Mouse (Mus musculus): Measurements from ENCODE around the gene Tagap. TPM values are rescaled to one million over a fixed set of nuclear protein-coding genes. Genes with fewer than 3 reads are reported as not detected.

Tagap gene
- polyA plus RNA-seq, 1 experiment, result 1.0 TPM

DNA sequence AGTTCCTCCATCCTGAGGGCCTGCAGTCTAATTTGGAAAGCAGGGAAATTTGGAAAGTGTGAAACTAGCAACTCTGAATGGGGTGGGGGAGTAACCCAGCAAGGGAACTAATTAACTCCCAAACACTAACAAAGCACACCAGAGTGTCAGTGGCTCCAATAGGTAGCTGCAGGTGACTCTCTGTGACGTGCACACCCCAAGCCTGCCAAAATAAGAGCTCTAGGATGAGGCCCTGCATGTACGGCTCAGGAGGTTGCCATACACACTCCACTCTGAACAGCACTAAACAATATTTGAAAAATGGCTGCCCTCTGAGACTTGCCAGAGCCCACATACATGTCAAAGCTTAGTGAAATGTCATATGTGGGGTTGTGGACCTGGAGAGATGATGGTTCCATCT lies 7.4 kb upstream of the Tagap start:
- Histone ChIP-seq H3K79me2 (ENCODE audit: control insufficient read depth, insufficient read depth) (no peaks in the 10 kb centered on the region), H3K27me3 (ENCODE audit: control insufficient read depth, insufficient read depth, insufficient read length) (peaks cover 6% of the 10 kb centered on the region), H3K36me3 (ENCODE audit: control insufficient read depth, insufficient read depth) (no peaks in the 10 kb centered on the region), H3K4me2 (ENCODE audit: low read depth) (no peak overlapping the region), H3ac (ENCODE audit: control insufficient read depth, insufficient read length) (no peak overlapping the region), H3K4me3 (no peak overlapping the region)
- TF ChIP-seq TCF12 (IDR thresholded peaks at IDR 0.05; ENCODE audit: insufficient read depth, poor library complexity, severe bottlenecking) (no peak), CEBPB (IDR thresholded peaks at IDR 0.05; ENCODE audit: insufficient read depth, poor library complexity, severe bottlenecking) (no peak), E2F4 (IDR thresholded peaks at IDR 0.05; ENCODE audit: insufficient read depth) (no peak), POLR2AphosphoS2 (IDR thresholded peaks at IDR 0.05; ENCODE audit: insufficient read length, low read depth) (no peak), POLR2A (IDR thresholded peaks at IDR 0.05; ENCODE audit: insufficient read length, low read depth) (no peak), TCF3 (IDR thresholded peaks at IDR 0.05; ENCODE audit: insufficient read length, low read depth) (no peak), MYOG (IDR thresholded peaks at IDR 0.05; ENCODE audit: control insufficient read depth in 1 of 3, insufficient read depth in 1 of 3, insufficient read length in 2 of 3, low read depth in 2 of 3) (no peak), SRF (IDR thresholded peaks at IDR 0.05; ENCODE audit: control insufficient read depth, insufficient read length, low read depth) (no peak), MYOD1 (IDR thresholded peaks at IDR 0.05; ENCODE audit: control insufficient read depth in 1 of 3, insufficient read length in 2 of 3, low read depth in 2 of 3) (no peak), MAX (IDR thresholded peaks at IDR 0.05; ENCODE audit: low read depth) (no peak)

DNA sequence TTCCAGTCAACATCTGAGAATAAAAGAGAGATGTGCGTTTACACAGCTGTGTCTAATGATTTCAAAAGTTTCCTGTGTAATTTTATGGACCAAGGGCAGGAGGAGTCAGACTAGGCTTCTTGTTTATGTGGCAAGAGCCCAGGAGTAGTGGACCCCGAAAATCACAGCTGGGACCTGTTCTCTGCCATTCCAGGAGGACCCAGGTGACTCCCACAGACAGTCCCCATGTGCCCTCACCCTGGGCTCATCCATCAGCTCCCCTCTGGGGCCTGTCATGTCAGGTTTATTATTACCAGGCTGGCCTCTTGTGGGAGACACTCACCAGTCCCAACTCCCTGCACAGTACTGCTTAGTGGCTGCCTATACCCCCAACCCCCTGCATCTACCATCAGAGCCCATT lies 6.6 kb upstream of the Tagap start:
- Histone ChIP-seq H3K4me3 (no peak overlapping the region), H3K79me2 (ENCODE audit: control insufficient read depth, insufficient read depth) (no peaks in the 10 kb centered on the region), H3ac (ENCODE audit: control insufficient read depth, insufficient read length) (no peak overlapping the region), H3K27me3 (ENCODE audit: control insufficient read depth, insufficient read depth, insufficient read length) (peaks cover 6% of the 10 kb centered on the region), H3K36me3 (ENCODE audit: control insufficient read depth, insufficient read depth) (no peaks in the 10 kb centered on the region), H3K4me2 (ENCODE audit: low read depth) (no peak overlapping the region)
- no peak for TF ChIP-seq TCF3 (IDR thresholded peaks at IDR 0.05; ENCODE audit: insufficient read length, low read depth)
- TF ChIP-seq TCF12 (IDR thresholded peaks at IDR 0.05; ENCODE audit: insufficient read depth, poor library complexity, severe bottlenecking), result no peak
- TF ChIP-seq USF1 (IDR thresholded peaks at IDR 0.05; ENCODE audit: low read depth), result no peak
- TF ChIP-seq CEBPB (IDR thresholded peaks at IDR 0.05; ENCODE audit: insufficient read depth, poor library complexity, severe bottlenecking), result no peak
- TF ChIP-seq POLR2A (IDR thresholded peaks at IDR 0.05; ENCODE audit: insufficient read length, low read depth), result no peak
- TF ChIP-seq MYOG (IDR thresholded peaks at IDR 0.05; ENCODE audit: control insufficient read depth in 1 of 3, insufficient read depth in 1 of 3, insufficient read length in 2 of 3, low read depth in 2 of 3), result no peak
- TF ChIP-seq SRF (IDR thresholded peaks at IDR 0.05; ENCODE audit: control insufficient read depth, insufficient read length, low read depth), result no peak
- no peak for TF ChIP-seq MYOD1 (IDR thresholded peaks at IDR 0.05; ENCODE audit: control insufficient read depth in 1 of 3, insufficient read length in 2 of 3, low read depth in 2 of 3)
- TF ChIP-seq MAX (IDR thresholded peaks at IDR 0.05; ENCODE audit: low read depth), result no peak
- TF ChIP-seq REST (IDR thresholded peaks at IDR 0.05; ENCODE audit: insufficient read depth, insufficient read length), result no peak
- TF ChIP-seq POLR2AphosphoS2 (IDR thresholded peaks at IDR 0.05; ENCODE audit: insufficient read length, low read depth), result no peak
- TF ChIP-seq E2F4 (IDR thresholded peaks at IDR 0.05; ENCODE audit: insufficient read depth), result no peak

DNA sequence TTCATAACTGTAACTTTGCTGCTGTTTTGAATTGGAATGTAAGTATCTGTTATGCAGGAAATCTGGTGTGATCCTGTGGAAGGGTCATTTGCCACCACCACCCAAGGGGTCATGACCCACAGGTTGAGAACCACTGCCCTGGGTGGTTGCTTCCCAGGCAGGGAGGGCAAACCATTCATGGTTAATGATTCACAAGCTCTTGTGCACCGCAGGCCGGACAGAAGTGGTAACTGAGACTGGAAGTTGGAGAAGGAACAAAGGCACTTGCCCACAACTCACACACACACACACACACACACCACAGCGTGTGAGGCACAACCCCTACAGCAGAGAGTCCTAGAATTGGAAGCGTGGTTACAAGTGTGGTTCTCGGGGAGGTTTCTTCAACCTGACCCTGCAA lies 3.2 kb upstream of the Tagap start:
- TF ChIP-seq TCF12 (IDR thresholded peaks at IDR 0.05; ENCODE audit: insufficient read depth, poor library complexity, severe bottlenecking) (no peak), MYOD1 (IDR thresholded peaks at IDR 0.05; ENCODE audit: control insufficient read depth in 1 of 3, insufficient read length in 2 of 3, low read depth in 2 of 3) (no peak), REST (IDR thresholded peaks at IDR 0.05; ENCODE audit: insufficient read depth, insufficient read length) (no peak), CEBPB (IDR thresholded peaks at IDR 0.05; ENCODE audit: insufficient read depth, poor library complexity, severe bottlenecking) (no peak), SRF (IDR thresholded peaks at IDR 0.05; ENCODE audit: control insufficient read depth, insufficient read length, low read depth) (no peak), POLR2AphosphoS2 (IDR thresholded peaks at IDR 0.05; ENCODE audit: insufficient read length, low read depth) (no peak), POLR2A (IDR thresholded peaks at IDR 0.05; ENCODE audit: insufficient read length, low read depth) (no peak), MAX (IDR thresholded peaks at IDR 0.05; ENCODE audit: low read depth) (no peak), USF1 (IDR thresholded peaks at IDR 0.05; ENCODE audit: low read depth) (no peak), MYOG (IDR thresholded peaks at IDR 0.05; ENCODE audit: control insufficient read depth in 1 of 3, insufficient read depth in 1 of 3, insufficient read length in 2 of 3, low read depth in 2 of 3) (no peak), TCF3 (IDR thresholded peaks at IDR 0.05; ENCODE audit: insufficient read length, low read depth) (no peak), E2F4 (IDR thresholded peaks at IDR 0.05; ENCODE audit: insufficient read depth) (no peak)
- no peak overlapping the region for H3K4me3 ChIP-seq
- H3K36me3 ChIP-seq (ENCODE audit: control insufficient read depth, insufficient read depth), result no peaks in the 10 kb centered on the region
- no peaks in the 10 kb centered on the region for H3K79me2 ChIP-seq (ENCODE audit: control insufficient read depth, insufficient read depth)
- H3K4me2 ChIP-seq (ENCODE audit: low read depth), result no peak overlapping the region
- peaks cover 6% of the 10 kb centered on the region for H3K27me3 ChIP-seq (ENCODE audit: control insufficient read depth, insufficient read depth, insufficient read length)
- no peak overlapping the region for H3ac ChIP-seq (ENCODE audit: control insufficient read depth, insufficient read length)

DNA sequence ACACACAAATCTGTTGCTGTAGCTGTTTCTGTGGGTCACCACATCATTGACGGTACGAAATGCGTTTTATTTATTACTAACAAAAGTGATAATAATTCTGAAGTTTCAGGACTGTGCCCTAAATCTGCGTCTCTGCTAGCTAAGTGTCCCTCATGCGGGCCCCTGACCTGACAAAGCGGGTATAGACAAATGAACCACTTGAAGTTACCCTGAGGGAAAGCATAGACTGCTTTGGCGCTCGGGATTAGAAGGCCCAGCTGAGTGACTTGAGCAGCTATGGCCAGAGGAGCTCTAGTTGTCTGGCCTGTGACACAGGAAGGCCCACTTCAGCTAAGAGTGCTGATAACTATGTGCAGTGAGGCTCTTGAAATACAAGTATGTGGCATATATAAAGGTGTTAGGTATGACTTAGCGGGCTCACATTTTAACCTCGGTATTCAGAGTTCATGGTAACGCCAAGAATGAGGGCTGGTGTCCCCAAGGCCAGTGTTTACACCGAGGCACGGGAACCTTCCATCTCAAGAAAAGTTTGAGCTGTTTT lies 1.5 kb upstream of the Tagap start:
- H3K79me2 ChIP-seq (ENCODE audit: control insufficient read depth, insufficient read depth), result no peaks in the 10 kb centered on the region

More for the DNA sequence above, 1.5 kb upstream of the Tagap start:
- H3K27me3 ChIP-seq (ENCODE audit: control insufficient read depth, insufficient read depth, insufficient read length), result no peaks in the 10 kb centered on the region
- H3K36me3 ChIP-seq (ENCODE audit: control insufficient read depth, insufficient read depth), result no peaks in the 10 kb centered on the region
- no peak overlapping the region for H3K4me3 ChIP-seq
- TF ChIP-seq REST (IDR thresholded peaks at IDR 0.05; ENCODE audit: insufficient read depth, insufficient read length) (no peak), CEBPB (IDR thresholded peaks at IDR 0.05; ENCODE audit: insufficient read depth, poor library complexity, severe bottlenecking) (no peak), E2F4 (IDR thresholded peaks at IDR 0.05; ENCODE audit: insufficient read depth) (no peak), MYOG (IDR thresholded peaks at IDR 0.05; ENCODE audit: control insufficient read depth in 1 of 3, insufficient read depth in 1 of 3, insufficient read length in 2 of 3, low read depth in 2 of 3) (no peak), TCF3 (IDR thresholded peaks at IDR 0.05; ENCODE audit: insufficient read length, low read depth) (no peak), USF1 (IDR thresholded peaks at IDR 0.05; ENCODE audit: low read depth) (no peak), POLR2A (IDR thresholded peaks at IDR 0.05; ENCODE audit: insufficient read length, low read depth) (no peak), SRF (IDR thresholded peaks at IDR 0.05; ENCODE audit: control insufficient read depth, insufficient read length, low read depth) (no peak), POLR2AphosphoS2 (IDR thresholded peaks at IDR 0.05; ENCODE audit: insufficient read length, low read depth) (no peak), MAX (IDR thresholded peaks at IDR 0.05; ENCODE audit: low read depth) (no peak)
- no peak overlapping the region for H3K4me2 ChIP-seq (ENCODE audit: low read depth)
- H3ac ChIP-seq (ENCODE audit: control insufficient read depth, insufficient read length), result no peak overlapping the region

Data from myocyte (in vitro differentiated cells).